Mouse (Mus musculus) induced T-regulatory cell, adult 2 months (primary cell): ENCODE data around the gene Smad6.

ENCODE experiments used
- DNase-seq: peaks from one replicate; pipeline ENCODE4 v3.0.0-alpha.2; 2012; ENCODE audit warnings: low read depth

Gene Smad6

DNA sequence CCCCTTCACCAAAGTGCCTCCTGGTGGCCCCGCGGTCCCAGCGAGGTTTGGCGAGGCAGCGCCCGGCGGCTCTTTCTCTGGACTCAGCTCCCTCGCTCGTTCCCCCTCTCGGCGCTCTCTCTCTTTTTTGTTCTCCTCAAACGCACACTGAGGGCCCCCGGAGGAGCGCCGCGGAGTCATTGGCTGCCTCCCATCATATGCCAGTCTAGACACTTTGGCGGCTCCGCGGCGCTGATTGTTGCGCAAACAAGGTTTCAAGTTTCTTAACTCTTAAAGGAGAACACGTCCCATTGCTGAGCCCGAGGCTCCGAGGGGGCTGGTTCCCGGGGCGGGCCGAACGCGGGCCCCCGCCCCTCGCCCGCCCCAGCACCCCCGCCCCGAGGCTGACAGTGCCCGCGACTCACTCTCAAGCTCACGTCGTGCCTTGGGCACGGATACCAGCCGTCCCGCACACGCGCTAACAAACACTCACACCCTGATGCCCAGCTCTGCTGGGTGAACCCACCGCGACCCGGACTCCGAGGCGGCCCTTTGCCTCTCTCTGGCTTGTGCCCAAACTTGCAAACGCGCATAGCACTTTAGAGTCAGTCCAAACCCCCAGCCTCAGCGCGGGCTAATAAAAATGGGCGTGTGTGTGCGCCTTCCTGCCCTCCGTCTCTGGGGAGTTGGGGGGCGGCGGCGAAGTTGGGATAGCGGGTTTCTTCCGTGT is at the start of gene Smad6:
Smad6 (minus strand) TSS at position 207 of the 709 bp plus-strand sequence.
- peak; percentile 80 for DNase-seq

GRCm38 (mm10) chr9:64070674-64071073 is 48.8 kb upstream of the Smad6 start:
- no peak for DNase-seq

DNA sequence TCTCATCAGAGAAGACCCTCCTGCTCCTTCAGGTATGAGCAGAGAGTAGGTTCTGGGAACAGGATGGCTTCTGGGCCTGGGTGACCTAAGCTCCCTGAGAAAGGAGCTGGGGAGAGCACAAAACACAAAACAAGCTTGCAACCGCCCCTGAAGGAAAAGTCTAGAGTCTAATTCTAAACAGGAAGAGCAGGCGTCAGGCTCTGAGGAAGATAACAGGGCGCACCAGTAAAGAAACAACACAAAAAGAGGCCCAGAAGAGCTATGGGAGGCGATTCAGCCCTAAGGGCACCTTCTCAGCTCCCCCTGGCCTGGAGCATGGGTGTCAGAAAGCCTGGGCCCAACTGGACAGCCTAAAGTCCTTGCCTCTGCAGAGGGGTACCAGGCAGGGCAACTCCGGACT is 47.3 kb upstream of the Smad6 start:
- DNase-seq: no peak

GRCm38 (mm10) chr9:64068571-64068970 is 46.7 kb upstream of the Smad6 start:
- no peak for DNase-seq

DNA sequence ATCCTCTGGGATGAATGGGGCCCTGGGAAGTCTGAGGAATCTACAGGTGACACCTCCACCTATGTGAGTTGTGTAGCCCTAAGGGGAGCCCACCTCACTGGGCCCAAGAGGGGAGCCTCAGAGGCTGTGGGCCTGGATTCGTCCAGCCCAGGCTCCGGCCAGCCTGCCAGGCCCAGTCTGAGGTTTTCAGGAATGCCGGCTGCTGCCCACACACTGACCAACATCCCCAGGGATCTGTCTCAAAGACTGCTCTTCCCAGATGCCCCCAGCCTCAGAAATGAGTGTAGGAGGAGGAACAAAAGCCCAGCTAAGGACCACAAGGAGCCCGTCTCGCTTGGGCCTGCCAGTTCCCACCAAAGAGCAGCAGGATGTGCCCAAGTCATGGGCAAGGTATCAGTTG is 45.9 kb upstream of the Smad6 start:
- DNase-seq: no peak

DNA sequence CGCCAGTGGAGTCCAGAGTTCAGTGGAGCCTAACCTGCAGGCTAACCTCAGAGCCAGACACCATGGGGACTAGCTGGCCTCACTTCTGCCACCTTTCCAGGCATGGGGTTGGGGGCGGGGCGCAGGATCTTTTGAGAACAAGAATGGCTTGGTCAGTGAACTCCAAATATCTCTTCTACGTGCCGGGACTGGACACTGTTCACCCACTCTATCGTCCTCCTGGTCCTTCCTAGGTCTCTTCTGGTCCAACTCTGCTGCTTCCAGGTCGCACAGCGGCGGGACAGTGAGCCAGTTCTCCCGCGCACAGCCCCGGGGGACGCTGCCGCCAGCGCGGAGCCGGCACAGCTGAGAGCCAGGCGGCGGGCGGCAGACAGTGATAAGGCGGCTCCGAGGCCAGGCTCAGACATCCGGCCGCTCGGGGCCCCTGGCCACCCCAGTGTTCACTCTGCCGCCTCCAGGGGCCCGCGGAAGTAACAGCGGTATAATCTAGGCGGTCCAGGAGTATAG is 38.2 kb upstream of the Smad6 start:
- peak; percentile 24 for DNase-seq

DNA sequence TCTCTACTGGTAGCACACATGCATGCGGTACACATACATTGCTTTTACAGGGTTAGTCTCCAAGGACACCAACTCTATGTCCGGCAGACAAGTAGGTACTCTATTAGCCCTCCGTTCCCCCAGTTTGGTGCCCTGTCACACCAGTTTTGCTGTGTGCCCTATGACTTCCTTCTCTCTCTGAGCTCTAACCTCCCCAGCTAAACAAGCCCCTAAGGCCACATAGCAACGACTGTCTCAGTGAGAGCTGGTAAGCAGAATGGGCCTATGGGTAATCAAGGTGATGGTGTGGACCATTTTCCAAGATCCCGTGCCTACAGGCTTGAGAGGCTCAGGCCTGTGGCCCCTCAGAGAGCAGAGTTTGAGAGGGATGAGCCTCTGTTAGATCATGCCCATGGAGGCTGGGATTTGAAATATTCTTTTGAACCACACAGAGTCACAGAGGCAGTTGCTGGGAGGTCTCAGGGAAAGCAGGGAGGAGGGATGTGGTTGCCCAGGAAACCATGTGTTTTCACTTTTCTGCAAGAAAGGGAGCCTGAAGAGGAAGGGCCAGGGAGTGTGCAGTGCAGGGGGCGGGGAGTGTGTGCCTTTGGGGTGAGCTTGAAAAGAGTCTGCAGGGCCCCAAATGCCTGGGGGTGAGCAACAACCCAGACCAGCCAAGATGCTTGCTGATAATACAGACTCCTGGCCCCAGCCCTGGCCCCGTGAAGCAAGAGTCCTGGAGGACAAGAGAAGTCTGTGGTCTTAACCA is 36.2 kb upstream of the Smad6 start:
- no peak for DNase-seq

- no peak for DNase-seq
These were observed 33.3 kb upstream of the Smad6 start for GRCm38 (mm10) chr9:64055162-64055561.

DNA sequence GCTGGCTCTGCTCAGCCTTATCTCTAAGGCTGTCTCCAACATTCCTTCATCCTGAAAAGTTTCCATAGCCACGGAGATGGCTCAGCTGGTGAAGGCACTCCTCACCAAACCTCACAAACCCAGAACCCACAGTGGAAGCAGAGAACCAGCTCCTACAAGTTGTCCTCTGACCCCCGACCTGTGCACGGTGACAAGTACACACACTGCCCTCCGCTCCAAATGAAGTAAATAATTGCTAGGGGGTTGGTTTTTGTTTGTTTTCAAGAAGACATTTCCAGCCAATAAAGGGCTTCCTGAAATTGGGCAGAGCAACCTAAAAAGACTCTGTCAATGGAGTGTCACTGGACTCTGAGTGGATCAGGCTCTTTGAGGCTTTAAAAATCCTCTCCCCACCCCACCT is 31.9 kb upstream of the Smad6 start:
- no peak for DNase-seq

GRCm38 (mm10) chr9:64051241-64051640 is 29.4 kb upstream of the Smad6 start:
- DNase-seq: no peak

- DNase-seq: peak; percentile 11
These were observed 28.7 kb upstream of the Smad6 start for GRCm38 (mm10) chr9:64050513-64051065.

- DNase-seq: peak; percentile 91
These were observed 27.9 kb upstream of the Smad6 start for GRCm38 (mm10) chr9:64049471-64050380.

GRCm38 (mm10) chr9:64045117-64045890 is 23.4 kb upstream of the Smad6 start:
- no peak for DNase-seq

GRCm38 (mm10) chr9:64044343-64044742 is 22.5 kb upstream of the Smad6 start:
- no peak for DNase-seq

- DNase-seq: no peak
These were observed 21.1 kb upstream of the Smad6 start for GRCm38 (mm10) chr9:64042911-64043310.

GRCm38 (mm10) chr9:64042216-64042615 is 20.4 kb upstream of the Smad6 start:
- DNase-seq: no peak

- DNase-seq: peak; percentile 66
These were observed 8.2 kb upstream of the Smad6 start for GRCm38 (mm10) chr9:64029908-64030631.

GRCm38 (mm10) chr9:64025565-64025964 is 3.7 kb upstream of the Smad6 start:
- peak; percentile 84 for DNase-seq

DNA sequence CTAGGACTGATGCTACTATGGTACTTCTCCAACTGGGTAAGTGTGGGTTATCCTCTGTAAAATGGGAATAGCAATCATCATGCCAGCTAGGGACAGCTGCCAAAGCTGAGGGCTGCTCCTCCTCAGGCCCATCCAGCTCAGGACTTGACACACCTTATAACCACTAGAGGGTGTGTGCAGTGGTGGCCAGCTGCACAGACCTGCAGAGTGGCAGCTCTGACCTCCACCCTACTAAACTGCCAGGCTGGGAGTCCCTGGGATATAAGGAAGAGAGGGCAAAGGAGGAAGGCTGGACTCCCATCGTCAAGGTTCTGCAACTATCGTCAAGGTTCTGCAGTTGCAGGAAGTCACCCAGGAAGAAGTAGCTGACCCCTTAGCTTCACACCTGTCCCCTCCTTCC is 3.1 kb upstream of the Smad6 start:
- DNase-seq: peak; percentile 32

- peak; percentile 94 for DNase-seq
These were observed 905 bp upstream of the Smad6 start for GRCm38 (mm10) chr9:64022562-64023366.
